Mouse (Mus musculus): ENCODE data around the gene Iscu. TPM values are rescaled to one million over a fixed set of nuclear protein-coding genes. Genes with fewer than 3 reads are reported as not detected.
A peak's percentile ranks its signal among the peaks of the same experiment; 100 is the strongest.

Gene Iscu
- polyA plus RNA-seq (2015; fragmentation: Nextera tagmentation; extraction: Ambion mirVana): 88.6 and 90.9 TPM in 2 replicates

DNA sequence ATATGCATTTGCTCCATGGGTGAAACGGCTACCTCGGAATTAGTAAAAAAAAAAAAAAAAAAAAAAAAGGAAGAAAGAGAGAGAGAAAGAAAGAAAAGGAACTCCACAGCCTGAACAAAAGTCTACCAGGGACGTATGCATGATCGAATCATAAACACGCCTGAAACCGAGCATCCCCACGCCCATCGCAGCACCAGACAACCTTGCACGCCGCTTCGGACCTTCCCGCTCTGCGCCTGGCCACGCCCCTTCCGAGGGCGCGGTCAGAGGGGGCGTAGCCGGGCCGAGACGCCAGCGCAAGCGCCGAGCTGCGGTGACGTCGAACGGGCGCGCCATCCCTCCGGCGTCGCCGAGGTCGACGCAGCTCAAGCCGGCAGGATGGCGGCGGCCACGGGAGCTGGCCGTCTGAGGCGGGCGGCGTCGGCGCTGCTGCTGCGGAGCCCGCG is at the start of gene Iscu, which contains the start of gene Sart3:
Gene Iscu, plus strand, starts transcription at position 299 of the 446 bp plus-strand sequence.
Gene Sart3, minus strand, starts transcription at position 61 of the 446 bp plus-strand sequence.
- peak within 1 kb of the TSS; percentile 100 for H3K27ac ChIP-seq (replicated peaks)
- peak within 1 kb of the TSS; percentile 92 for H3K4me2 ChIP-seq
- H3K4me3 ChIP-seq (replicated peaks): peak within 1 kb of the TSS; percentile 99
- peaks cover 35% of the 10 kb centered on the region for H3K36me3 ChIP-seq
- H3K4me1 ChIP-seq: peaks cover 38% of the 10 kb centered on the region
- H3K9ac ChIP-seq (replicated peaks): peak within 1 kb of the TSS; percentile 83
- 0% methylated on average over 49 of the region's 49 CpGs for WGBS
- ATAC-seq (ENCODE audit: low FRiP score): peak; percentile 89
- H3K27me3 ChIP-seq (replicated peaks): no peaks in the 10 kb centered on the region
- H3K9me3 ChIP-seq (replicated peaks): no peaks in the 10 kb centered on the region

- H3K27ac ChIP-seq (replicated peaks): no peak overlapping the region
Observed at GRCm38 (mm10) chr5:113723567-113724237, 48.8 kb upstream of the Iscu start.

DNA sequence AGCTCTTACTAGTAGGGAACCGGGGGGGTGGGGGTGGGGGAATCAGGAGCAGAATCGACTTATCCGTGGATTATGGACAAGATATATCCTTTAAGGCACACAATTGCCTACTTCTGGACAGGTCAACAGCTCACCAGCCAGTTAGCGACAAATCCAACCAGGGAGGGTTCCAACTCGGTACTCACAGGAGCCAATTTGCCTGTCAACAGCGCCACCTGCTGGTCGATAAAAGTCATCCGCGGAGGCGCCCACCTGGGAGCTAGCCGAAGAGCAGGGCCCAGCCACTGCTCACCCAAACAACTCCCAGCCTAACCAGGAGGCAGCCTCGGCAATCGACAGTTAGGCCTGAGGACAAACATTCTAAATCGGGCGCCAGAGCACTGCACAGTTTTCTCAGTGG is 48.1 kb upstream of the Iscu start, which contains the start of gene 1700069L16Rik:
Gene 1700069L16Rik, minus strand, starts transcription at position 327 of the 400 bp plus-strand sequence.
- H3K9me3 ChIP-seq (replicated peaks): no peaks in the 10 kb centered on the region
- no peak within 1 kb of the TSS for H3K4me3 ChIP-seq (replicated peaks)
- no peak within 1 kb of the TSS for H3K27ac ChIP-seq (replicated peaks)
- H3K4me2 ChIP-seq: no peak within 1 kb of the TSS
- peak; percentile 77; the same call in 1 of the 2 replicates for ATAC-seq (ENCODE audit: low FRiP score)
- H3K9ac ChIP-seq (replicated peaks): no peak within 1 kb of the TSS
- peaks cover 18% of the 10 kb centered on the region for H3K4me1 ChIP-seq
- no peaks in the 10 kb centered on the region for H3K36me3 ChIP-seq
- 4% methylated on average over 15 of the region's 15 CpGs for WGBS
- no peaks in the 10 kb centered on the region for H3K27me3 ChIP-seq (replicated peaks)

More at GRCm38 (mm10) chr5:113723567-113724237, 48.8 kb upstream of the Iscu start:
- Histone ChIP-seq H3K9me3 (replicated peaks) (no peaks in the 10 kb centered on the region), H3K36me3 (no peaks in the 10 kb centered on the region), H3K4me2 (no peak overlapping the region), H3K4me1 (peaks cover 25% of the 10 kb centered on the region), H3K4me3 (replicated peaks) (no peak overlapping the region), H3K27me3 (replicated peaks) (no peaks in the 10 kb centered on the region), H3K9ac (replicated peaks) (no peak overlapping the region)
- ATAC-seq (ENCODE audit: low FRiP score): 0 out of 2 replicates have a peak, but pooled peaks have one; percentile 33
- WGBS: 38% methylated on average over 8 of the region's 8 CpGs

GRCm38 (mm10) chr5:113725417-113725816 is 47.1 kb upstream of the Iscu start:
- no peak overlapping the region for H3K27ac ChIP-seq (replicated peaks)
- H3K36me3 ChIP-seq: no peaks in the 10 kb centered on the region
- H3K4me3 ChIP-seq (replicated peaks): no peak overlapping the region
- H3K4me1 ChIP-seq: peaks cover 18% of the 10 kb centered on the region
- no peak overlapping the region for H3K9ac ChIP-seq (replicated peaks)
- ATAC-seq (ENCODE audit: low FRiP score): no peak
- H3K27me3 ChIP-seq (replicated peaks): no peaks in the 10 kb centered on the region
- no peak overlapping the region for H3K4me2 ChIP-seq
- no peaks in the 10 kb centered on the region for H3K9me3 ChIP-seq (replicated peaks)
- WGBS: 74% methylated on average over 12 of the region's 12 CpGs

DNA sequence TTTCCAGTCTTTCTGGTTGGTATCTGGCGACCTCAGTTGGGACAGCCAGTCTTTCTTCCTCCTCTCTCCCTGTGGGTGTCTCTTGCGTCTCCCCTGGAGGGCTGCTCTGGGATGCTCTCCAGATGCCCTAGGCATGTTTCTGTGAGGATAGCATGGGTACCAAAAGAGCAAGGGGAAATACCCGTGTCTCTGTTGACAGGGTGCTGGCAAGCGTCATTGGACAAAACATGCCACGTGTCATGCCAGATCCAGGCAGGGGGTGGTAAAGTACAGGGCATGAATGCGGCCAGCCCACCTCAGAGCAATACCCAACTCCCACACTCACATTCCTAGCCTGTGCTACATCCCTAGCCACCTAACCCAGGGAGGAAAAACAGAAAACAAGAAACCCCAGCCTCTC is 45.9 kb upstream of the Iscu start:
- ATAC-seq (ENCODE audit: low FRiP score): no peak

DNA sequence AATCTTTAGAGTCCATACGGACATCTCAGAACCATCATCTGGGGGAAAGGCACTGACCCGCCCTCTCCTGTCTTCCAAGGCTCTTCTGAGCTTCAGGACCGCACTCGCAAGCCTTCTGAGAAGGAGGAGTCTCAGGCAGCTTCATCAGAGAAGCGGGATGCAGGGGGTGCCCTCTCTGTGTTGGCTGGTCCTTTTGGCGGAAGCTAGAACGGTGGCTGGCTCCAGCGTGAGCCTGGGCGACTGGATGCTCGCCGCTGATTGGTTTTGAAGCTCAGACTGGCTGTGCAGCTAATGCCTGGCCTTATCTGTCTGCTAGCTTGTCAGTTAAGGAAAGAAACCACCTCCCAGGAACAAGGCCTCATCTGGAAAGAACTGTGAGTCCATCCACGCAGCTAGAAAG is 45.3 kb upstream of the Iscu start:
- H3K4me3 ChIP-seq (replicated peaks): no peak overlapping the region
- 73% methylated on average over 12 of the region's 12 CpGs for whole genome bisulfite sequencing
- peaks cover 24% of the 10 kb centered on the region for H3K4me1 ChIP-seq
- no peak for ATAC-seq (ENCODE audit: low FRiP score)
- no peaks in the 10 kb centered on the region for H3K36me3 ChIP-seq
- no peak overlapping the region for H3K9ac ChIP-seq (replicated peaks)
- H3K9me3 ChIP-seq (replicated peaks): no peaks in the 10 kb centered on the region
- H3K27ac ChIP-seq (replicated peaks): no peak overlapping the region
- H3K4me2 ChIP-seq: no peak overlapping the region
- H3K27me3 ChIP-seq (replicated peaks): no peaks in the 10 kb centered on the region

More for the DNA sequence above, 45.9 kb upstream of the Iscu start:
- Histone ChIP-seq H3K9ac (replicated peaks) (no peak overlapping the region), H3K4me1 (peaks cover 24% of the 10 kb centered on the region), H3K9me3 (replicated peaks) (no peaks in the 10 kb centered on the region), H3K36me3 (no peaks in the 10 kb centered on the region), H3K27ac (replicated peaks) (no peak overlapping the region), H3K4me3 (replicated peaks) (no peak overlapping the region), H3K27me3 (replicated peaks) (no peaks in the 10 kb centered on the region), H3K4me2 (no peak overlapping the region)
- 70% methylated on average over 6 of the region's 6 CpGs for WGBS

DNA sequence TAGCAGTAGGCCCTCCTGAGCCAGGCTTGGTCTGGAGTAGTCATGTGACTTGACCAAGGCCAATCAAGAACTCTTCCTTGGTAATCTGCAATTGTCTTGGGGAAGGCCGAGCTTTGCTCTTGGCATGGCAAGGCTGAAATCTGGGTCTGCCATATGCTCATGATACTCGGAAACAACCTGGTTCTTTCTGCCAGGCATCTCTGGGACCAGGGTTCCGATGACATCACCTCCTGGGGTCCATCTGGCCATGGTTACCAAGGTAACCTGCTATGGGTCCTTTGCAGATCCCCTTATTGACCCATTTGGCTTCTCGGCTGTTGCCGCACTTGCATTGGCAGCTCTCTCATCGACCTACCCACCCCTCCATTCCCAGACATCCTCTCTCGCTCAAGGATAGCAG is 44.5 kb upstream of the Iscu start:
- Histone ChIP-seq H3K9me3 (replicated peaks) (no peaks in the 10 kb centered on the region), H3K9ac (replicated peaks) (no peak overlapping the region), H3K36me3 (no peaks in the 10 kb centered on the region), H3K4me3 (replicated peaks) (no peak overlapping the region), H3K27ac (replicated peaks) (no peak overlapping the region), H3K27me3 (replicated peaks) (no peaks in the 10 kb centered on the region), H3K4me1 (peaks cover 24% of the 10 kb centered on the region), H3K4me2 (no peak overlapping the region)
- WGBS: 85% methylated on average over 7 of the region's 7 CpGs
- ATAC-seq (ENCODE audit: low FRiP score): no peak

DNA sequence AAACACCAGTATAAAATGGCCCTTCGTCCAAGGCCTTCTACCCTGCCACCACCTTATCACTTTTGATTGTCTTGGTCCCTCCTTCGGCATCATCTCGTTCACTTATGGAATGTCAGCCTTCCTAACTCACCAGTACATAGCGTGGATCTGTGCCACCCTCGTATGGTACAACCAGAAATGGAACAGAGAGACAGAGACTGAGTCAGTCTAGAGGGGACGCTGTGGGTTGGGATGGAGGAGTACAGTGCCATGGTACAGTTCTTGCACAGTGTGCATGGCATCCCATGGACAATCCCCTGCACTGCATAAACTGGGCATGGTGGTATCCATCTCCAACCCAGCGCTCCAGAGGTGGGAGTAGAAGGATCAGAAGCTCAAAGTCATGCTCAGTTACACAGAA is 43.9 kb upstream of the Iscu start:
- no peak overlapping the region for H3K9ac ChIP-seq (replicated peaks)
- peaks cover 21% of the 10 kb centered on the region for H3K4me1 ChIP-seq
- H3K4me3 ChIP-seq (replicated peaks): no peak overlapping the region
- H3K36me3 ChIP-seq: no peaks in the 10 kb centered on the region
- no peak for ATAC-seq (ENCODE audit: low FRiP score)
- no peaks in the 10 kb centered on the region for H3K9me3 ChIP-seq (replicated peaks)
- no peaks in the 10 kb centered on the region for H3K27me3 ChIP-seq (replicated peaks)
- WGBS: 90% methylated on average over 7 of the region's 7 CpGs
- H3K27ac ChIP-seq (replicated peaks): no peak overlapping the region
- no peak overlapping the region for H3K4me2 ChIP-seq

DNA sequence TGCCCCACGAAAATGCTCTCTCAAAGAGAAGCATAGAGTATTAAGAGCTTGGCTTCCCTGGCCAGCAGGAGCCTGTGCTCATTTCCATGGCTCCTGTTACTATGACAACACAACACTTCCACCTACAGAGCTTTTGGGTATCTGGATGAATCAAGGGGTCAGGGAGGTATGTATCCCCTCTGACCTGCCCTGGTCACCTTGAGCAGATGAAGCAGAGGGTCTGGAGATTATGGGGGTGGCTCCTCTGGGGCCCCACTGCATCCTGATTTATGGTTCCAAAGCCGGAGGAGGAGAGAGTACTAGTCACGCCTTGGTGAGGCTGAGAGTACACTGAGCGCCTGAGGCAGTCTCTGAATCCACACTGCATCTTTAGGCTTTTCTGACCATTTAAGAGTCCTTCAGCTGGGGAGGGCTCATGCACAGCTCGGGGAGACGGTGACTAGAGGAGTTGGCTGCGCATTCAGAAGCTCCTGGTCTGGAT is 41.9 kb upstream of the Iscu start:
- Histone ChIP-seq H3K4me2 (no peak overlapping the region), H3K27ac (replicated peaks) (no peak overlapping the region; the same call in 1 of the 2 replicates), H3K9ac (replicated peaks) (no peak overlapping the region), H3K9me3 (replicated peaks) (no peaks in the 10 kb centered on the region), H3K4me1 (peaks cover 19% of the 10 kb centered on the region), H3K36me3 (no peaks in the 10 kb centered on the region), H3K4me3 (replicated peaks) (no peak overlapping the region), H3K27me3 (replicated peaks) (no peaks in the 10 kb centered on the region)
- 47% methylated on average over 7 of the region's 7 CpGs for WGBS
- no peak for ATAC-seq (ENCODE audit: low FRiP score)

- H3K9me3 ChIP-seq (replicated peaks): no peaks in the 10 kb centered on the region
- no peak overlapping the region for H3K9ac ChIP-seq (replicated peaks)
- no peak overlapping the region; the same call in 1 of the 2 replicates for H3K27ac ChIP-seq (replicated peaks)
- no peak for ATAC-seq (ENCODE audit: low FRiP score)
- no peak overlapping the region for H3K4me2 ChIP-seq
- 89% methylated on average over 7 of the region's 7 CpGs for WGBS
- H3K4me3 ChIP-seq (replicated peaks): no peak overlapping the region
- no peaks in the 10 kb centered on the region for H3K27me3 ChIP-seq (replicated peaks)
- no peaks in the 10 kb centered on the region for H3K36me3 ChIP-seq
- H3K4me1 ChIP-seq: peaks cover 20% of the 10 kb centered on the region
Observed at GRCm38 (mm10) chr5:113731174-113731573, 41.4 kb upstream of the Iscu start.

- H3K36me3 ChIP-seq: no peaks in the 10 kb centered on the region
- no peaks in the 10 kb centered on the region for H3K27me3 ChIP-seq (replicated peaks)
- no peak overlapping the region for H3K27ac ChIP-seq (replicated peaks)
- ATAC-seq (ENCODE audit: low FRiP score): no peak
- no peak overlapping the region for H3K4me2 ChIP-seq
- 32% methylated on average over 6 of the region's 6 CpGs for WGBS
- no peak overlapping the region for H3K9ac ChIP-seq (replicated peaks)
- H3K9me3 ChIP-seq (replicated peaks): no peaks in the 10 kb centered on the region
- H3K4me1 ChIP-seq: peaks cover 30% of the 10 kb centered on the region
- no peak overlapping the region for H3K4me3 ChIP-seq (replicated peaks)
Observed at GRCm38 (mm10) chr5:113732182-113732581, 40.4 kb upstream of the Iscu start.

- Histone ChIP-seq H3K4me3 (replicated peaks) (no peak overlapping the region), H3K4me1 (peaks cover 38% of the 10 kb centered on the region), H3K36me3 (peaks cover 13% of the 10 kb centered on the region), H3K9ac (replicated peaks) (no peak overlapping the region), H3K4me2 (no peak overlapping the region; the same call in 1 of the 2 replicates), H3K9me3 (replicated peaks) (no peaks in the 10 kb centered on the region), H3K27me3 (replicated peaks) (no peaks in the 10 kb centered on the region), H3K27ac (replicated peaks) (0 out of 2 replicates have a peak overlapping the region, but pooled peaks have one; percentile 98)
- ATAC-seq (ENCODE audit: low FRiP score): no peak
- 71% methylated on average over 5 of the region's 5 CpGs for WGBS
Observed at GRCm38 (mm10) chr5:113734376-113734775, 38.2 kb upstream of the Iscu start.
